In the genomic region with DNA sequence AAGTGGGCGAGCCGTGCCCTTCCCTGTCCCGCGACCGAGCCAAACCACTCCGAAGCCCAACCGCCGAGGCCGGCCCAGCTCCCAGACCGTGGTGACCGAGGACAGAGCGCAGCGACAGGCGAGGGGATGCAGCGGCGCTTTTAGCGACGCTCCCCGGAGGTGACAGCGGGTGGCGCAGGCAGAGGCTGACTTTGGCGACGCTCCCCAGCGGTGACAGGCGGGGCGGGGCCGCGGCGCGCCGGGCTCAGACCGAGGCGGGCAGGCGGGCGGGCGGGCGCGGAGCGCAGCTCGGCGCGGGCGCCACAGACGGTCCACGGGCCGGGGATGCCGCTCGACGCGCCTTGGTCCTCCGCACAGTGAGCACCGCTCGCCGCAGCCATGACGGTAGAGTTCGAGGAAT, we compare ENCODE assay signal across 8 mouse cellular contexts. TPM values are rescaled to one million over a fixed set of nuclear protein-coding genes. Genes with fewer than 3 reads are reported as not detected.
DNase-seq lines count a peak whose midpoint lies in the region; ATAC-seq lines count a peak whose summit lies in the region.

No protein-coding gene starts in this region.

- H3K9ac ChIP-seq in forebrain, embryonic 14.5 days (ENCODE audit: low read length): peak overlapping the region; percentile 95

- peak; percentile 94 for ATAC-seq in forebrain, embryonic 14.5 days

- peaks cover 38% of the 10 kb centered on the region for H3K4me1 ChIP-seq in forebrain, embryonic 14.5 days (ENCODE audit: control insufficient read depth, insufficient read depth, low read length)

- H3K4me3 ChIP-seq in forebrain, embryonic 14.5 days (ENCODE audit: low read depth, low read length): peak overlapping the region; percentile 98

- no peaks in the 10 kb centered on the region for H3K9me3 ChIP-seq in forebrain, embryonic 14.5 days (replicated peaks; ENCODE audit: control insufficient read depth, low read length)

- peaks cover 45% of the 10 kb centered on the region for H3K36me3 ChIP-seq in forebrain, embryonic 14.5 days (ENCODE audit: control insufficient read depth, insufficient read depth, low read length)

- no peaks in the 10 kb centered on the region for H3K27me3 ChIP-seq in forebrain, embryonic 14.5 days (replicated peaks; ENCODE audit: control insufficient read depth, insufficient read depth, low read length)

- DNase-seq in MEL-GATA-1-ER (ENCODE audit: extremely low read depth, low read depth): peak; percentile 59
- peak; percentile 81 for DNase-seq in cerebellum, adult 11 months
- peak; percentile 93 for DNase-seq in forebrain, embryonic 14.5 days (ENCODE audit: low spot score)
- DNase-seq in heart, postnatal 4 days: peak; percentile 90
- peak; percentile 80 to 89 for DNase-seq in layer of hippocampus, postnatal 10 days (ENCODE audit: low spot score in 2 of 2)
- peak; percentile 85 for DNase-seq in lung, postnatal 25 days (ENCODE audit: low spot score)
- DNase-seq in retina, embryonic 14.5 days (ENCODE audit: low spot score): peak; percentile 86
- DNase-seq in thymus, postnatal 36 days: peak; percentile 85 to 87

- peak overlapping the region; percentile 99 for H3K27ac ChIP-seq in forebrain, embryonic 14.5 days (ENCODE audit: low read depth, low read length)

- peak overlapping the region; percentile 97 for H3K4me2 ChIP-seq in forebrain, embryonic 14.5 days (ENCODE audit: low read length)

- WGBS in forebrain, embryonic 14.5 days: 0% methylated on average over 38 of the region's 56 CpGs

RNA-seq across cellular contexts. Expression of gene Acap3, which starts 0.4 kb away (rescaled TPM):
- 60.5 and 77.0 TPM in 2 replicates for polyA plus RNA-seq in forebrain, embryonic 14.5 days (2014; fragmentation: Nextera tagmentation; extraction: Ambion mirVana)
- total RNA-seq in heart, postnatal 4 days (2021): 10 to 100 TPM; 16.9 to 21.4 TPM
- total RNA-seq in layer of hippocampus, postnatal 10 days (2021): 100 to 1,000 TPM; 145 to 162 TPM

RNA-seq across cellular contexts. Expression of gene Pusl1, which starts 0.4 kb away (rescaled TPM):
- 46.5 and 52.8 TPM in 2 replicates for polyA plus RNA-seq in forebrain, embryonic 14.5 days (2014; fragmentation: Nextera tagmentation; extraction: Ambion mirVana)
- total RNA-seq in heart, postnatal 4 days (2021): 10 to 100 TPM; 18.3 to 23.1 TPM
- total RNA-seq in layer of hippocampus, postnatal 10 days (2021): 10 to 100 TPM; 68.1 to 77.0 TPM

RNA-seq across cellular contexts. Expression of gene Ints11, which starts 22.7 kb away (rescaled TPM):
- polyA plus RNA-seq in forebrain, embryonic 14.5 days (2014; fragmentation: Nextera tagmentation; extraction: Ambion mirVana): 94.6 and 102 TPM in 2 replicates
- 10 to 100 TPM; 16.0 to 19.2 TPM for total RNA-seq in heart, postnatal 4 days (2021)
- 10 to 100 TPM; 35.9 to 41.0 TPM for total RNA-seq in layer of hippocampus, postnatal 10 days (2021)

RNA-seq across cellular contexts. Expression of gene Cptp, which starts 22.8 kb away (rescaled TPM):
- polyA plus RNA-seq in forebrain, embryonic 14.5 days (2014; fragmentation: Nextera tagmentation; extraction: Ambion mirVana): 28.3 and 29.5 TPM in 2 replicates
- 10 to 100 TPM in 1 of 2 experiments, 1 to 10 TPM in 1; 6.6 to 11.2 TPM for total RNA-seq in heart, postnatal 4 days (2021)
- 10 to 100 TPM; 28.1 to 32.2 TPM for total RNA-seq in layer of hippocampus, postnatal 10 days (2021)

RNA-seq across cellular contexts. Expression of gene Tas1r3, which starts 28.9 kb away (rescaled TPM):
- polyA plus RNA-seq in forebrain, embryonic 14.5 days (2014; fragmentation: Nextera tagmentation; extraction: Ambion mirVana): 0.46 and 0.61 TPM in 2 replicates
- total RNA-seq in heart, postnatal 4 days (2021): under 1 TPM; 0.14 to 0.20 TPM
- total RNA-seq in layer of hippocampus, postnatal 10 days (2021): under 1 TPM; 0.27 to 0.30 TPM

Comparison
In these comparisons a context has a peak if more than half of its experiments do, and no peak if none do; other contexts are left out.
1. Peak in every context shown above with its lines: DNase-seq, ATAC-seq, H3K4me3 ChIP-seq and H3K27ac ChIP-seq.
2. RNA of gene Acap3, which starts 0.4 kb away (total RNA-seq): 145 to 162 TPM in layer of hippocampus, postnatal 10 days; 16.9 to 21.4 TPM in heart, postnatal 4 days; every median in the first group is over 4 times any median in the second.